In genomic region chr7:26777806-26778205, GRCm38 (mm10) we compare ENCODE assay signal across 24 mouse cellular contexts. TPM values are rescaled to one million over a fixed set of nuclear protein-coding genes. Genes with fewer than 3 reads are reported as not detected.
DNase-seq lines count a peak whose midpoint lies in the region; ATAC-seq and TF ChIP-seq lines count a peak whose summit lies in the region.
"Had no signal": no experiment of that assay in that cellular context is flagged by ENCODE, and none has a peak within 500 bp of the region (broad histone marks: within the 10 kb centered on the region; RNA-seq: fewer than 3 reads in every experiment).

No protein-coding gene starts in this region.

- TF ChIP-seq CTCF in heart, adult 2 months (IDR thresholded peaks at IDR 0.05), result 0 out of 2 replicates have a peak, but pooled peaks have one; percentile 14
- peak; percentile 49; the same call in 1 of the 2 replicates for TF ChIP-seq CTCF in kidney, postnatal 0 days (IDR thresholded peaks at IDR 0.05; ENCODE audit: low read depth)
- peak; percentile 43 for TF ChIP-seq CTCF in lung, postnatal 0 days (IDR thresholded peaks at IDR 0.05)

- no peak for TF ChIP-seq EP300 in heart, adult 2 months (IDR thresholded peaks at IDR 0.05; ENCODE audit: insufficient read depth, low read depth, low read length)
- TF ChIP-seq EP300 in lung, postnatal 0 days (IDR thresholded peaks at IDR 0.05), result no peak

- no peaks in the 10 kb centered on the region for H3K4me1 ChIP-seq in heart, adult 2 months (ENCODE audit: control insufficient read depth, insufficient read depth, low read length)
- no peaks in the 10 kb centered on the region for H3K4me1 ChIP-seq in kidney, postnatal 0 days (replicated peaks; ENCODE audit: insufficient read depth, low read length)
- no peaks in the 10 kb centered on the region for H3K4me1 ChIP-seq in lung, postnatal 0 days (ENCODE audit: insufficient read depth, low read depth, low read length)
- H3K4me1 ChIP-seq: embryonic facial prominence, embryonic 13.5 days; hindbrain, embryonic 15.5 days; lung, embryonic 15.5 days; megakaryocyte, embryonic 14.5 days had no signal

- WGBS in heart, adult 2 months, result 36% methylated on average over 2 of the region's 2 CpGs
- WGBS in kidney, postnatal 0 days, result 37% methylated on average over 2 of the region's 2 CpGs
- 39% methylated on average over 2 of the region's 2 CpGs for WGBS in lung, postnatal 0 days

- no peaks in the 10 kb centered on the region for H3K36me3 ChIP-seq in heart, adult 2 months (ENCODE audit: control insufficient read depth, insufficient read depth, low read length)
- no peaks in the 10 kb centered on the region for H3K36me3 ChIP-seq in kidney, postnatal 0 days (ENCODE audit: insufficient read depth, low read length)
- no peaks in the 10 kb centered on the region for H3K36me3 ChIP-seq in lung, postnatal 0 days (ENCODE audit: insufficient read depth, low read length)
- H3K36me3 ChIP-seq: embryonic facial prominence, embryonic 13.5 days; forebrain, embryonic 15.5 days; hindbrain, embryonic 15.5 days; lung, embryonic 15.5 days had no signal

- no peaks in the 10 kb centered on the region for H3K79me2 ChIP-seq in heart, adult 2 months (replicated peaks; ENCODE audit: control insufficient read depth, insufficient read depth, low read length)

- no peak overlapping the region for H3K27ac ChIP-seq in heart, adult 2 months
- no peak overlapping the region for H3K27ac ChIP-seq in kidney, postnatal 0 days
- H3K27ac ChIP-seq in lung, postnatal 0 days (ENCODE audit: low read length), result no peak overlapping the region
- H3K27ac ChIP-seq: embryonic facial prominence, embryonic 13.5 days; forebrain, embryonic 15.5 days; hindbrain, embryonic 15.5 days; lung, embryonic 15.5 days had no signal

- no peak for TF ChIP-seq POLR2A in heart, adult 2 months (IDR thresholded peaks at IDR 0.05; ENCODE audit: insufficient read depth, low read depth, low read length)

- H3K4me2 ChIP-seq in kidney, postnatal 0 days (ENCODE audit: low read length), result no peak overlapping the region
- H3K4me2 ChIP-seq in lung, postnatal 0 days (replicated peaks; ENCODE audit: low read depth, low read length), result no peak overlapping the region
- H3K4me2 ChIP-seq: embryonic facial prominence, embryonic 13.5 days; forebrain, embryonic 15.5 days; heart, embryonic 11.5 days; hindbrain, embryonic 15.5 days; lung, embryonic 15.5 days had no signal

- intact Hi-C loops in heart, adult 2 months (cut with DNase I), result loop anchor here (10.0 kb wide), 1 partner anchor 347 kb away; no protein-coding TSS in a partner anchor
- intact Hi-C loops in heart, postnatal 10 days (cut with DNase I), result loop anchor here (10.0 kb wide), 1 partner anchor 507 kb away; no protein-coding TSS in a partner anchor

- no peaks in the 10 kb centered on the region for H3K27me3 ChIP-seq in heart, adult 2 months (ENCODE audit: control insufficient read depth, insufficient read depth, low read length)
- no peaks in the 10 kb centered on the region for H3K27me3 ChIP-seq in kidney, postnatal 0 days (ENCODE audit: insufficient read depth, low read length)
- no peaks in the 10 kb centered on the region for H3K27me3 ChIP-seq in lung, postnatal 0 days (replicated peaks; ENCODE audit: insufficient read depth, low read length)
- H3K27me3 ChIP-seq: embryonic facial prominence, embryonic 13.5 days; forebrain, embryonic 15.5 days; hindbrain, embryonic 15.5 days; lung, embryonic 15.5 days; megakaryocyte, embryonic 14.5 days had no signal

- no peak overlapping the region for H3K4me3 ChIP-seq in heart, adult 2 months
- H3K4me3 ChIP-seq in kidney, postnatal 0 days (replicated peaks; ENCODE audit: low read depth, low read length), result no peak overlapping the region
- H3K4me3 ChIP-seq in lung, postnatal 0 days (ENCODE audit: low read depth, low read length), result no peak overlapping the region
- H3K4me3 ChIP-seq: embryonic facial prominence, embryonic 13.5 days; forebrain, embryonic 15.5 days; hindbrain, embryonic 15.5 days; lung, embryonic 15.5 days; megakaryocyte, embryonic 14.5 days had no signal

- no peaks in the 10 kb centered on the region for H3K9me3 ChIP-seq in kidney, postnatal 0 days (replicated peaks; ENCODE audit: low read length)
- H3K9me3 ChIP-seq in lung, postnatal 0 days (ENCODE audit: low read length), result no peaks in the 10 kb centered on the region
- H3K9me3 ChIP-seq: embryonic facial prominence, embryonic 13.5 days; forebrain, embryonic 15.5 days; hindbrain, embryonic 15.5 days; lung, embryonic 15.5 days had no signal

- DNase-seq in heart, adult 2 months, result no peak
- no peak for DNase-seq in heart, postnatal 10 days
- peak; percentile 14 for DNase-seq in kidney, postnatal 0 days (ENCODE audit: low spot score)
- DNase-seq in kidney, postnatal 10 days, result no peak
- no peak for DNase-seq in lung, postnatal 0 days (ENCODE audit: low spot score)
- no peak for DNase-seq in lung, postnatal 4 days
- DNase-seq in NIH3T3 (ENCODE audit: low read depth), result peak; percentile 17
- no peak for DNase-seq in embryo, embryonic 10.5 days (ENCODE audit: low spot score)
- DNase-seq: gastrocnemius, postnatal 25 days; thymus, postnatal 14 days had no signal

- H3K9ac ChIP-seq in heart, adult 2 months (ENCODE audit: low read depth, low read length), result no peak overlapping the region
- H3K9ac ChIP-seq in kidney, postnatal 0 days (ENCODE audit: low read depth, low read length), result no peak overlapping the region
- no peak overlapping the region for H3K9ac ChIP-seq in lung, postnatal 0 days (replicated peaks; ENCODE audit: low read depth)
- H3K9ac ChIP-seq: embryonic facial prominence, embryonic 13.5 days; forebrain, embryonic 15.5 days; hindbrain, embryonic 15.5 days; lung, embryonic 15.5 days had no signal

- ATAC-seq in kidney, postnatal 0 days (replicated peaks; ENCODE audit: low FRiP score, low read depth), result no peak
- ATAC-seq in lung, postnatal 0 days, result no peak
- ATAC-seq: forebrain, embryonic 15.5 days had no signal

RNA-seq across cellular contexts. Expression of gene Cyp2b19, which starts 20.9 kb away (rescaled TPM):
- not detected for total RNA-seq in heart, adult 2 months (2021)
- not detected in 2 replicates for polyA plus RNA-seq in heart, adult 2 months (2012; rRNA removed)
- total RNA-seq in heart, postnatal 10 days (2021), result not detected
- polyA plus RNA-seq in kidney, postnatal 0 days (2015; fragmentation: Nextera tagmentation; extraction: Ambion mirVana), result not detected in 2 replicates
- polyA plus RNA-seq in lung, postnatal 0 days (2015; fragmentation: Nextera tagmentation; extraction: Ambion mirVana), result 0.06 and 0.12 TPM in 2 replicates
- total RNA-seq: adrenal gland, postnatal 10 days; gastrocnemius, postnatal 25 days; heart, postnatal 25 days; layer of hippocampus, postnatal 25 days; left cerebral cortex, postnatal 25 days had no signal
- polyA plus RNA-seq: C2C12; embryonic facial prominence, embryonic 13.5 days; heart, embryonic 11.5 days; large intestine, adult 2 months; lung, embryonic 15.5 days had no signal

RNA-seq across cellular contexts. Expression of gene Cyp2g1, which starts 30.9 kb away (rescaled TPM):
- total RNA-seq in heart, adult 2 months (2021), result not detected
- polyA plus RNA-seq in heart, adult 2 months (2012; rRNA removed), result not detected in 2 replicates
- total RNA-seq in heart, postnatal 10 days (2021), result not detected
- polyA plus RNA-seq in kidney, postnatal 0 days (2015; fragmentation: Nextera tagmentation; extraction: Ambion mirVana), result not detected in 2 replicates
- 0.08 and 0.10 TPM in 2 replicates for polyA plus RNA-seq in lung, postnatal 0 days (2015; fragmentation: Nextera tagmentation; extraction: Ambion mirVana)
- total RNA-seq: gastrocnemius, postnatal 25 days; heart, postnatal 25 days; layer of hippocampus, postnatal 25 days; left cerebral cortex, postnatal 25 days had no signal
- polyA plus RNA-seq: C2C12; forebrain, embryonic 15.5 days; hindbrain, embryonic 15.5 days; large intestine, adult 2 months; limb, embryonic 14.5 days; lung, embryonic 15.5 days; stomach, embryonic 16.5 days had no signal

RNA-seq across cellular contexts. Expression of gene Cyp2a5, which starts 57.3 kb away (rescaled TPM):
- total RNA-seq in heart, adult 2 months (2021), result not detected
- polyA plus RNA-seq in heart, adult 2 months (2012; rRNA removed), result 0.64 and 35.7 TPM in 2 replicates
- total RNA-seq in heart, postnatal 10 days (2021), result under 1 TPM in 1 of 2 experiments, not detected in 1; 0.74 TPM
- not detected in 2 replicates for polyA plus RNA-seq in kidney, postnatal 0 days (2015; fragmentation: Nextera tagmentation; extraction: Ambion mirVana)
- polyA plus RNA-seq in lung, postnatal 0 days (2015; fragmentation: Nextera tagmentation; extraction: Ambion mirVana), result 1.0 and 1.2 TPM in 2 replicates
- total RNA-seq: gastrocnemius, postnatal 25 days; heart, postnatal 25 days; layer of hippocampus, postnatal 25 days; left cerebral cortex, postnatal 25 days had no signal
- polyA plus RNA-seq: C2C12; heart, embryonic 11.5 days; large intestine, adult 2 months; limb, embryonic 14.5 days had no signal

Comparison
In these comparisons a context has a peak if more than half of its experiments do, and no peak if none do; other contexts are left out.
1. DNase-seq: peak in kidney, postnatal 0 days (single experiment) and NIH3T3 (single experiment); none in heart, adult 2 months (0 of 2), heart, postnatal 10 days (0 of 2), kidney, postnatal 10 days (single experiment), lung, postnatal 0 days (single experiment), lung, postnatal 4 days (0 of 2) and embryo, embryonic 10.5 days (single experiment).
2. Peak in every context shown above with its lines, with median percentiles within 50 percentile points of each other: CTCF ChIP-seq.